In the genomic region with DNA sequence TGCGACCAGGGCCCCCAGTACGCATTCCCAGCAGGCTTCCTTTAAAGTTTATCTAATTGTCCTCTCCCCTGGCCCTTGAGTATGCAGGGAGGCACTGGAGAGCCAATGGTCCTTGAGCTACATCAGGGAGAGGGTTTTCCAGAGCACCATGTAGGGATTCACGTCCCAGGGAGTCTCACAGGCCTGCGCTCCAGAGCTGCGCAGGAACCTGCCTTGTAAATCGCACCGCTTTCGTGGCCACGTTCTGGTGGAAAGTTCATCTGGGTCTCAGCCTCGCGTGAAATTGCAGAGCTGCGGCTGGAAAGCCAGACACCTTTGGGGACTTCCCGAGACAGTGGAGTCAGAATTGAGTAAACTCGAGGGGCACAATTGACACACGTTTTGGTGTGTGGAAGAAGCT, we compare ENCODE assay signal across 31 mouse cellular contexts.
"Had no signal": no experiment of that assay in that cellular context is flagged by ENCODE, and none has a peak within 500 bp of the region (broad histone marks: within the 10 kb centered on the region; RNA-seq: fewer than 3 reads in every experiment).

No protein-coding gene starts in this region.

- DNase-seq: left cerebral cortex, postnatal 4 days; liver; liver, embryonic 13.5 days; liver, postnatal 0 days; lung, adult 18-20 months; lung, adult 2 months; lung, embryonic 14.5 days; lung, postnatal 10 days; lung, postnatal 14 days; lung, postnatal 36 days; lung, postnatal 4 days; midbrain, embryonic 14.5 days had no signal

- H3K27ac ChIP-seq: limb, embryonic 12.5 days; limb, embryonic 13.5 days; limb, embryonic 15.5 days; liver, embryonic 12.5 days; liver, embryonic 13.5 days; liver, embryonic 14.5 days; liver, embryonic 15.5 days; lung, embryonic 15.5 days; macrophage; midbrain, embryonic 10.5 days; midbrain, embryonic 12.5 days; midbrain, embryonic 13.5 days; midbrain, embryonic 15.5 days; neural tube, embryonic 12.5 days had no signal

- H3K4me1 ChIP-seq: liver, embryonic 12.5 days; liver, embryonic 13.5 days; liver, embryonic 15.5 days; megakaryocyte, embryonic 14.5 days had no signal

- H3K27me3 ChIP-seq: liver, embryonic 12.5 days; liver, embryonic 13.5 days; liver, embryonic 15.5 days; lung, embryonic 15.5 days; megakaryocyte, embryonic 14.5 days; midbrain, embryonic 15.5 days; neural tube, embryonic 12.5 days had no signal

- H3K9ac ChIP-seq: limb, embryonic 12.5 days; limb, embryonic 13.5 days; limb, embryonic 15.5 days; liver, embryonic 12.5 days; liver, embryonic 13.5 days; liver, embryonic 14.5 days; liver, embryonic 15.5 days; liver, postnatal 0 days; lung, embryonic 14.5 days; lung, embryonic 15.5 days; midbrain, embryonic 12.5 days; midbrain, embryonic 13.5 days; midbrain, embryonic 15.5 days; neural tube, embryonic 12.5 days had no signal

- H3K9me3 ChIP-seq: limb, embryonic 12.5 days; limb, embryonic 13.5 days; limb, embryonic 15.5 days; liver, embryonic 12.5 days; liver, embryonic 13.5 days; liver, embryonic 15.5 days; lung, embryonic 15.5 days; midbrain, embryonic 10.5 days; midbrain, embryonic 12.5 days; midbrain, embryonic 13.5 days; midbrain, embryonic 15.5 days; neural tube, embryonic 12.5 days had no signal

- H3K4me2 ChIP-seq: limb, embryonic 12.5 days; limb, embryonic 13.5 days; limb, embryonic 15.5 days; liver, embryonic 11.5 days; liver, embryonic 12.5 days; liver, embryonic 13.5 days; liver, embryonic 15.5 days; lung, embryonic 14.5 days; lung, embryonic 15.5 days; midbrain, embryonic 11.5 days; midbrain, embryonic 12.5 days; midbrain, embryonic 13.5 days; midbrain, embryonic 15.5 days; neural tube, embryonic 12.5 days had no signal

- H3K4me3 ChIP-seq: limb, embryonic 12.5 days; limb, embryonic 13.5 days; limb, embryonic 15.5 days; liver, embryonic 12.5 days; liver, embryonic 13.5 days; liver, embryonic 15.5 days; lung, embryonic 15.5 days; megakaryocyte, embryonic 14.5 days; midbrain, embryonic 10.5 days; midbrain, embryonic 12.5 days; midbrain, embryonic 13.5 days; midbrain, embryonic 15.5 days; myocyte; neural tube, embryonic 12.5 days had no signal

- ATAC-seq: liver, embryonic 12.5 days; liver, postnatal 0 days; lung, postnatal 0 days; midbrain, embryonic 13.5 days; midbrain, embryonic 15.5 days; midbrain, embryonic 16.5 days had no signal

- H3K36me3 ChIP-seq: limb, embryonic 12.5 days; limb, embryonic 13.5 days; limb, embryonic 15.5 days; liver, embryonic 12.5 days; liver, embryonic 13.5 days; liver, embryonic 15.5 days; lung, embryonic 15.5 days; midbrain, embryonic 10.5 days; midbrain, embryonic 12.5 days; midbrain, embryonic 13.5 days; midbrain, embryonic 15.5 days; neural tube, embryonic 12.5 days had no signal
